Mouse (Mus musculus) v-Abl transformed pro-B cells (cell line): Measurements from ENCODE around the gene Arhgap44.

Experiments
- in situ Hi-C, 2 experiments: fragments of 400-800 bp; cut with MboI; formaldehyde crosslinking; loops; one replicate each; pipeline ENCODE4 v1.15.1; 2025; ENCODE audit not compliant: unreplicated experiment in 2 of 2

Gene Arhgap44

GRCm38 (mm10) chr11:65022771-65023170 lies 140.0 kb downstream of the Arhgap44 start:
- in situ Hi-C loops = no loop called here

GRCm38 (mm10) chr11:65020744-65021143 lies 142.0 kb downstream of the Arhgap44 start:
- in situ Hi-C loops = no loop called here

GRCm38 (mm10) chr11:65016754-65017153 lies 146.0 kb downstream of the Arhgap44 start:
- in situ Hi-C loops = no loop called here

- in situ Hi-C loops = no loop called here
These were observed 148.9 kb downstream of the Arhgap44 start for GRCm38 (mm10) chr11:65013906-65014305.

GRCm38 (mm10) chr11:65006047-65006446 lies 156.7 kb downstream of the Arhgap44 start:
- in situ Hi-C loops = no loop called here

- in situ Hi-C loops = no loop called here
These were observed 157.9 kb downstream of the Arhgap44 start for GRCm38 (mm10) chr11:65004836-65005235.

- in situ Hi-C loops = no loop called here
These were observed 159.2 kb downstream of the Arhgap44 start for GRCm38 (mm10) chr11:65003611-65004010.

- in situ Hi-C loops = no loop called here
These were observed 161.0 kb downstream of the Arhgap44 start for GRCm38 (mm10) chr11:65001729-65002128.

GRCm38 (mm10) chr11:64999685-65000084 lies 163.1 kb downstream of the Arhgap44 start:
- in situ Hi-C loops = no loop called here

GRCm38 (mm10) chr11:64998439-64998838 lies 164.3 kb downstream of the Arhgap44 start:
- in situ Hi-C loops = no loop called here

- in situ Hi-C loops = no loop called here
These were observed 174.2 kb downstream of the Arhgap44 start for GRCm38 (mm10) chr11:64988556-64988955.

GRCm38 (mm10) chr11:64979489-64979845 lies 183.3 kb downstream of the Arhgap44 start:
- in situ Hi-C loops = no loop called here

- in situ Hi-C loops = no loop called here
These were observed 183.9 kb downstream of the Arhgap44 start, which contains the start of gene Elac2 for GRCm38 (mm10) chr11:64978720-64979488. TSS of gene Elac2 (plus strand) at chr11:64979038.

GRCm38 (mm10) chr11:64972418-64972817 lies 190.3 kb downstream of the Arhgap44 start:
- in situ Hi-C loops = no loop called here

- in situ Hi-C loops = no loop called here
These were observed 191.2 kb downstream of the Arhgap44 start for GRCm38 (mm10) chr11:64971471-64971988.

GRCm38 (mm10) chr11:64968939-64969342 lies 193.8 kb downstream of the Arhgap44 start:
- in situ Hi-C loops = loop anchor here in 1 of 2 experiments (10.0 kb wide), 1 partner anchor 1754 kb away; no protein-coding TSS in a partner anchor

GRCm38 (mm10) chr11:64968507-64968906 lies 194.3 kb downstream of the Arhgap44 start:
- in situ Hi-C loops = loop anchor here in 1 of 2 experiments (10.0 kb wide), 1 partner anchor 1754 kb away; no protein-coding TSS in a partner anchor

GRCm38 (mm10) chr11:64962629-64963028 lies 200.1 kb downstream of the Arhgap44 start:
- in situ Hi-C loops = loop anchor here in 1 of 2 experiments (10.0 kb wide), 1 partner anchor 1748 kb away; no protein-coding TSS in a partner anchor

GRCm38 (mm10) chr11:64956962-64957729 lies 205.6 kb downstream of the Arhgap44 start:
- in situ Hi-C loops = no loop called here
